Mouse (Mus musculus) forelimb bud, embryonic 11.5 days (tissue): ENCODE measurements at regions not wholly inside any gene's neighbourhood (a gene's known extent, or its start where the extent isn't known, plus 50 kb on each side); places are given as distances from the start of the nearest gene placed in this dataset.
"Not testable (repeated sequence)": the region's sequence is repeated elsewhere in the genome, so short reads cannot be mapped to it uniquely, and the experiment has no call there.

Source experiments
- DNase-seq: peaks from one replicate; pipeline ENCODE4 v3.0.0-alpha.2; 2012; ENCODE audit warnings: low read depth, low spot score

DNA sequence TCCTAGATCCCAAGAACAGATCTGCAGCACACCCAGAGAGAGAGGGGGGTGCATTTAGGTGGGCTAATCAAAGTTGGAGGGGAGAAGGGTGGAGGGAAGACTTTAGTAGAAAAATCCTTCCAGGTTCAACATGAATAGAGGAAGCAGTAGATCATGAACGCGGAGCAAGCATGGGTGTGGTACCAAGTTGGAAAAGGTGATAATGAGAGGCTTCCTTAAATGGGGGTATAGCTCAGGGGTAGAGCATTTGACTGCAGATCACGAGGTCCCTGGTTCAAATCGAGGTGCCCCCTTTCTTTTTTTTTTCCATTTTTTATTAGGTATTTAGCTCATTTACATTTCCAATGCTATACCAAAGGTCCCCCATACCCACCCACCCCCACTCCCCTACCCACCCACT is 54.0 kb upstream of the Krba1 start:
- not testable (repeated sequence) for DNase-seq

GRCm38 (mm10) chr6:48336964-48337363 is 58.4 kb upstream of the Krba1 start:
- DNase-seq, result not testable (repeated sequence)

DNA sequence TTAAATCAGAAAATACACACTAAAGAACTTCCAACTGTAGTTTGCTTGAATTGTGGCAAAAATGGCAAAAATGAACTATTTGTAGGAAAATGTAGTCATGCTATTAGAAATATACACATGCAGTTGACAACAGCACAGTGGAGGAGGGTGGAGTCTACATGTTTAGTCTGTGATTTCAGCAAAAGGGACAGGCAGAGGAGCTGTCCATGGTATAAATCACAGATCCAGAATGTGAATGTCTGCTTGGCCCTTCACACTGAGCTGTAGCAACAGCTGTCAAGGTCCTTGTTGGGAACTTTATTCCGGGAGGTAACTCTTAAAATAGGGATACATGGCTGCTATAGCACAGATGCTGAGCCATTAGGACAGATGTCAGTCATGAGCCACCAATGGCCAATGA is 107.4 kb upstream of the Krba1 start:
- DNase-seq, result peak; percentile 24

- not testable (repeated sequence) for DNase-seq
Observed at GRCm38 (mm10) chr6:48279646-48280045, 115.7 kb upstream of the Krba1 start.

DNA sequence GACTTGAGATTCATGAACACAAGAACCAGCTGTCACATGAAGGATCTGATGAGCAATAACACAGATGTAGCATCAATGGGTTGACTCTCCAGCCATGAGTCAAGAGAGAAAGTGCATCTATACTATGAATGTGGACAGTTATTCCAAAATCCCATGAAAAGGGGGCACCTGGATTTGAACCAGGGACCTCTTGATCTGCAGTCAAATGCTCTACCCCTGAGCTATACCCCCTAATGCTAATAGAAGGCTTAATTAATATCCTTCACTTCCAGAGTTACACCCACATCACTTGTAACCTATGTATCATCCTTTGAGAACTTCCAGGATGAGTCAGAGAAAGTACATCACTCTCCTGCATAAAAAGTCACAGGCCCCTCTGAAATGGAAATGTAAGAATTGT is 133.8 kb upstream of the Krba1 start:
- not testable (repeated sequence) for DNase-seq

DNA sequence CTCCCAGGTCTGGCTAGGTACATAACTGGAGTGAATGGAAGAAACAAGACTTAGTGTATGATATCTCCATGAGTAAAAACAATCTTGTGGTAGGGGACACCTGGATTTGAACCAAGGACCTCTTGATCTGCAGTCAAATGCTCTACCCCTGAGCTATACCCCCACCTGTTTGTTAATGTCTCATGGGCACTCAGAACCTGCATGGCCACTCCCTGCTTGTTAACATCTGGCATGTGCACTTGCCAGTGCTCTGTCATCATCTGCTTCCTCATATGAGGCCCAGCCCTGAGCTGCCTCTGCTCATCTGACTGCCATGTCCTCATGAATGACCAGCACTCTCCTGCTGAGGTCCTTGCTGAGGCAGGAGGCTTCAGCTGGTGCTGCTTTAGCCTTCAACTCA is 142.4 kb upstream of the Krba1 start:
- not testable (repeated sequence) for DNase-seq

DNA sequence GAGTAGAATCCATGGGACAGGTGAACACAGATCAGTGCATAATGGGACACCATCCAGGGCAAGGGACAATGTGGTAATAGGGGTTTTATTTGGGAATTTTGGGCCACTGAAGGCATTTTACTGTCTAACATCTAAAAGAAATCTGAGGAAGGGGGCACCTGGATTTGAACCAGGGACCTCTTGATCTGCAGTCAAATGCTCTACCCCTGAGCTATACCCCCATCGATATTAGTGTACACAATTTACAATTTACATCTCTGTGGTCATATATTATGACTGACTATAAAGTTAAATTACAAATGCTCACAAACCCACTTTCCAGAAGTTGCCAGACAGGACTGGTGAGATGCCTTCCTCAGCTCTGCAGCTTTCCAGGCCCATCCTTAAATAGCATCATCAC is 143.4 kb upstream of the Krba1 start:
- no peak for DNase-seq

DNA sequence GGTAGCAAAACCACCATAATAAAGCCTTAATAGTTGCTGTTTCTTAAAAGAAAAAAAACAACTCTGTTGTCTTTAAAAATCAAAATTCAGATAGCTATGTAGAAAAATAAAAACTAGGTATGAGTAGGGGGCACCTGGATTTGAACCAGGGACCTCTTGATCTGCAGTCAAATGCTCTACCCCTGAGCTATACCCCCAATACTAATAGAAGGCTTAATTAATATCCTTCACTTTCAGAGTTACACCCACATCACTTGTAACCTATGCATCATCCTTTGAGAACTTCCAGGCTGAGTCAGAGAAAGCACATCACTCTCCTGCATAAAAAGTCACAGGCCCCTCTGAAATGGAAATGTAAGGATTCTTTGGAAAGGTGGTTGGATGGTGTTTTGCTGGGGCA is 151.2 kb upstream of the Krba1 start:
- DNase-seq, result not testable (repeated sequence)

GRCm38 (mm10) chr6:48227431-48227830 is 141.0 kb upstream of the Zfp746 start:
- no peak for DNase-seq

- no peak for DNase-seq
Observed at GRCm38 (mm10) chr6:48224206-48224605, 137.8 kb upstream of the Zfp746 start.

DNA sequence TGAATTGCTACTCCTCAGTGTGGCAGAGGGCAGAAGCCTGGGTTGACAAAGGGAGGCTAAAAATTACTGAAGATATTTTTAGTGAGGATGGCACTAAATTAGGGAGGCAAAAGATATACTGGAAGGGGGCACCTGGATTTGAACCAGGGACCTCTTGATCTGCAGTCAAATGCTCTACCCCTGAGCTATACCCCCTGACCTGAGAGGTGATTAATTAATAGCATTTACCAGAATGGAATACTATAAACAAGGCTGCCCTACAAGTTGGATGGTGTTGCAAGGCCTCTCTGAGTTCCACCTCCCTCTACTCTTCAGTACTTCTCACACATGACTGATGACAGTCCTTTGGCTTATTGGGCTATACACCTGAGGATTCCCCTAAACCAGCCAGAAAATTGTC is 136.6 kb upstream of the Zfp746 start:
- no peak for DNase-seq

DNA sequence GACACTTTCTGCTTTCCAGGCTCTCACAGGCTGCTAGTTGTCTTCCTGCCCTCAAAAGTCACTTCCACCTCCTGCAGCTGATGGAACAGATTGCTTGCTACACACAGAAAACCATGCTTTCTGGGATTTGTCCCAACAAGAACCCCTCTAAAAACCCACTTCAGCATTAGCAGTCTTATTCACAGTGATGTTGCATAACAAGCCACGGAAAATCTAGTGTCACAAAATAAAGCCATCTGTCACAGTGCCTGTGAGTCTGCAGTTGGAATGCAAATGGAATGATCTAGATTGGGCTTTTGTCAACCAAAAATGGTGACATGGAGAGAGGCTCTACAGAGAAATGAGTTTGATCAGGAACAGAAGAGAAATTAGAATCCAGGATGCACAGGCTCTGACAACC is 135.4 kb upstream of the Zfp746 start:
- DNase-seq, result not testable (repeated sequence)

DNA sequence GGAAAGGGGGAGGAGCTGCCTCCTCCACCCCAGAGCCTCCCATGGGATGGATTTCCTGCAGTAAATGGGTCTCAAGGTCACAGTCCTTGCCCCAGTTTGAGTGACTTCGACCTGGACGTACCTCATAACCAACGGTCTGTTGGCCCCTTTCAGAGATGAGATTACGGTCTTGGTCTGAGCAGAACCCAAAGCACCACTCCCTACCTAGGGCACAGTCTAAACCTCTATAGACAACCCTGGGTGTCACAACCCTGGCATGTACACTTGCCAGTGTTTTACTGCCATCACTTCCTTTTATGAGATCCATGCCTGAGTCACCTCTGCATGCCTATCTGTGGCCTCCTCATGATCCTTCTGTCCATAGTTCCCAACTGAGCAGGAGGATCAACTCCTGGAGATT is 128.8 kb upstream of the Zfp746 start:
- DNase-seq, result no peak

DNA sequence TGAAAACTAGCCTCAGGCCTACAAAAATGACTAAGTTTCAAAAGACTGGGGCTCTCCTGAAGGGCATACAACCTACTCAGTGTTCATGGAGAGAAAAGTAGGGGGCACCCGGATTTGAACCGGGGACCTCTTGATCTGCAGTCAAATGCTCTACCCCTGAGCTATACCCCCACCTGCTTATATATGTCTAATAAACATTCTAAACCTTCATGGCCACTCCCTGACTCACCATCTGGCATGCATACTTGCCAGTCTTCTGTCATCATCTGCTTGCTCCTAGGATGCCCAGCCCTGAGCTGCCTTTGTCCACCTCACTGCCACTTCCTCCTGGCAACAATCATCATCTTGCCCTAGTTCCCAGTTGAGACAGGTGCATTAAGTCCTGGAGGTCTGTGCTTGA is 123.3 kb upstream of the Zfp746 start:
- no peak for DNase-seq

GRCm38 (mm10) chr6:48209103-48209502 is 122.7 kb upstream of the Zfp746 start:
- no peak for DNase-seq

- no peak for DNase-seq
Observed at GRCm38 (mm10) chr6:48205722-48206121, 119.3 kb upstream of the Zfp746 start.

- peak; percentile 40 for DNase-seq
Observed at GRCm38 (mm10) chr6:48199951-48200350, 113.6 kb upstream of the Zfp746 start.

GRCm38 (mm10) chr6:48198806-48199205 is 112.4 kb upstream of the Zfp746 start:
- no peak for DNase-seq

- no peak for DNase-seq
Observed at GRCm38 (mm10) chr6:48197696-48198378, 111.4 kb upstream of the Zfp746 start.

- not testable (repeated sequence) for DNase-seq
Observed at GRCm38 (mm10) chr6:48188363-48188762, 102.0 kb upstream of the Zfp746 start.

GRCm38 (mm10) chr6:48185311-48185710 is 98.9 kb upstream of the Zfp746 start:
- DNase-seq, result no peak

DNA sequence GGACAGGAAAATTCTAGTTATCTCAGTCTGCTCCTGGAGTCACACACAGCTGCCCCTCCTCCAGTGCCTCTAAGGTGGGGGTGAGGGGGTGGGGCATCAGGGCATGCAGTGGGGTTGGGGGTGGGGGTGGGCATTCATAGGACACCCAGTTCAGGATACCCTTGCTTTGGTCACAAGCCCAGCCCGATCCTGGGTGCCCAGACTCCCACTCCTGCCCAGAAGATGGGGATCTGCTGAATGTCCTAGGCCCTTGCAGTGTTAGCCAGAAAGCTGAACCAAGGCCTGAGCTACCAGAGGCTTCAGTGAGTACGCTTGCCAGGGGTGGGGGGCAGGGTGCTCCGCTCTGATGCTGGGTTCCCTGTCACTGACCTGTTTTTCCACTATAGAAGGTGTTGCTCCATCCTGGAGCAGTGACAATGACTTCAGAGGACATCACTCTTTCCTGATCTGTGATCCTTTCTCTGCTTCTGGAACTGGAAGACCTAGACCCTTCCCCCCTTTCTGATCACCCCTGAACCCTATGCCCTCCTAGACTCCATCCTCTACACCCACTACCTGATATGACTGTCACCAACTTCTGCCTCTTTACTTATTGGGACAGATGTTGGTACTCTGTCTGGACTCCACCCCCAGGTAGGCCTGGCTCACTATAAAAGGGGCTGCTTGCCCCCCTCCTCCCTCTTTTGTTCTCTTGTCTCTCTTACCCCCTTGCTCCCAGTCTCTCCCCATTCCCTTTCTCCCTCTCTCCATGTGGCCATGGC is 92.1 kb upstream of the Zfp746 start:
- DNase-seq, result no peak

- peak; percentile 76 for DNase-seq
Observed at GRCm38 (mm10) chr6:48177936-48178335, 91.5 kb upstream of the Zfp746 start.
